Mouse (Mus musculus) lung, postnatal 0 days (tissue): ENCODE results near the gene Olfr1032. TPM values are rescaled to one million over a fixed set of nuclear protein-coding genes. Genes with fewer than 3 reads are reported as not detected.
A peak's percentile ranks its signal among the peaks of the same experiment; 100 is the strongest.
"Not testable (repeated sequence)": the region's sequence is repeated elsewhere in the genome, so short reads cannot be mapped to it uniquely, and the experiment has no call there.

Experiments used
- ATAC-seq: fragments of 200-750 bp; cut with Nextera tagmentation; 2 replicates; pipeline ENCODE4 v1.8.0; 2017; ENCODE audit warnings: moderate library complexity
- DNase-seq: peaks from one replicate; pipeline ENCODE4 v3.0.0-alpha.2; 2016; ENCODE audit warnings: low spot score
- H3K27ac ChIP-seq: fragments of 300-500 bp; sonication (generic); 2 replicates; pipeline ENCODE4 v1.5.1; 2014; ENCODE audit warnings: antibody characterized with exemption, mild to moderate bottlenecking, low read length, mixed read lengths
- H3K27me3 ChIP-seq: fragments of 300-500 bp; sonication (generic); replicated peaks from 2 replicates; pipeline ENCODE4 v1.6.1; 2014; ENCODE audit warnings: low read length, mixed read lengths; ENCODE audit not compliant: insufficient read depth
- H3K36me3 ChIP-seq: fragments of 300-500 bp; sonication (generic); 2 replicates; pipeline ENCODE4 v1.6.1; 2014; ENCODE audit warnings: low read length, mixed read lengths; ENCODE audit not compliant: insufficient read depth
- H3K4me1 ChIP-seq: fragments of 300-500 bp; sonication (generic); 2 replicates; pipeline ENCODE4 v1.6.1; 2014; ENCODE audit warnings: antibody characterized with exemption, low read depth, low read length, mixed read lengths; ENCODE audit not compliant: insufficient read depth
- H3K4me2 ChIP-seq: fragments of 300-500 bp; sonication (generic); replicated peaks from 2 replicates; pipeline ENCODE4 v1.6.1; 2014; ENCODE audit warnings: low read depth, mild to moderate bottlenecking, low read length, moderate library complexity, mixed read lengths
- H3K4me3 ChIP-seq: fragments of 300-500 bp; sonication (generic); 2 replicates; pipeline ENCODE4 v1.5.1; 2014; ENCODE audit warnings: low read depth, low read length
- H3K9ac ChIP-seq: fragments of 300-500 bp; sonication (generic); replicated peaks from 2 replicates; pipeline ENCODE4 v1.6.1; 2014; ENCODE audit warnings: low read depth, mild to moderate bottlenecking
- H3K9me3 ChIP-seq: fragments of 300-500 bp; sonication (generic); 2 replicates; pipeline ENCODE4 v1.6.1; 2016; ENCODE audit warnings: low read length, mixed read lengths
- CTCF ChIP-seq: IDR thresholded peaks from 2 replicates; pipeline ENCODE4 v1.5.1; 2016; ENCODE audit warnings: antibody characterized with exemption, mild to moderate bottlenecking
- EP300 ChIP-seq: IDR thresholded peaks from 2 replicates; pipeline ENCODE4 v1.6.1; 2016; ENCODE audit warnings: antibody characterized with exemption, mild to moderate bottlenecking, control low read depth
- WGBS: fragments of 180-500 bp; shearing (Covaris S2); extraction: QIAGEN DNeasy Blood & Tissue Kit; methylation state at CpG from one replicate; pipeline ENCODE4 v1.1.7; 2014; 5-methylcytosine and 5-hydroxymethylcytosine counted together
- polyA plus RNA-seq: library from polyadenylated mRNA; unstranded; fragments of >200 nt; fragmentation: Nextera tagmentation; extraction: Ambion mirVana; gene quantifications from 2 replicates; pipeline ENCODE4 v1.2.1, GENCODE M21; 2015

The Olfr1032 gene
- polyA plus RNA-seq = not detected in 2 replicates

- Histone ChIP-seq H3K4me1 (no peaks in the 10 kb centered on the region), H3K4me3 (no peak within 1 kb of the TSS), H3K9me3 (no peaks in the 10 kb centered on the region), H3K4me2 (no peak within 1 kb of the TSS), H3K9ac (no peak within 1 kb of the TSS), H3K27ac (no peak within 1 kb of the TSS), H3K27me3 (no peaks in the 10 kb centered on the region), H3K36me3 (no peaks in the 10 kb centered on the region)
- DNase-seq = no peak
- TF ChIP-seq CTCF (no peak), EP300 (no peak)
- WGBS = 76% methylated on average over 7 of the region's 7 CpGs
- no peak for ATAC-seq
Observed at GRCm38 (mm10) chr2:86005240-86005639, at the start of gene Olfr1032. Gene Olfr1032, plus strand, starts transcription at chr2:86005540.

- no peak for TF ChIP-seq CTCF
- no peak for TF ChIP-seq EP300
- Histone ChIP-seq H3K4me1 (no peaks in the 10 kb centered on the region), H3K36me3 (no peaks in the 10 kb centered on the region), H3K27me3 (no peaks in the 10 kb centered on the region), H3K4me3 (no peak within 1 kb of the TSS), H3K27ac (no peak within 1 kb of the TSS), H3K4me2 (no peak within 1 kb of the TSS), H3K9me3 (no peaks in the 10 kb centered on the region), H3K9ac (no peak within 1 kb of the TSS)
- DNase-seq (no peak), ATAC-seq (no peak)
- 81% methylated on average over 2 of the region's 2 CpGs for WGBS
Observed at GRCm38 (mm10) chr2:85973595-85973994, 31.7 kb upstream of the Olfr1032 start, which contains the start of gene Olfr1029. Gene Olfr1029, plus strand, starts transcription at chr2:85973895.

- no peaks in the 10 kb centered on the region for H3K4me1 ChIP-seq
- no peaks in the 10 kb centered on the region for H3K36me3 ChIP-seq
- H3K27ac ChIP-seq = no peak within 1 kb of the TSS
- no peaks in the 10 kb centered on the region for H3K27me3 ChIP-seq
- no peak within 1 kb of the TSS for H3K9ac ChIP-seq
- no peak within 1 kb of the TSS for H3K4me3 ChIP-seq
- ATAC-seq (no peak), DNase-seq (no peak)
- H3K4me2 ChIP-seq = no peak within 1 kb of the TSS
- no peaks in the 10 kb centered on the region for H3K9me3 ChIP-seq
- TF ChIP-seq EP300 (no peak), CTCF (no peak)
- 50% methylated on average over 1 of the region's 1 CpGs for WGBS
Observed at GRCm38 (mm10) chr2:85978976-85979375, 26.4 kb upstream of the Olfr1032 start, which contains the start of gene Olfr1030. Gene Olfr1030, plus strand, starts transcription at chr2:85979276.

- H3K4me2 ChIP-seq = no peak within 1 kb of the TSS
- no peak within 1 kb of the TSS for H3K27ac ChIP-seq
- 40% methylated on average over 3 of the region's 3 CpGs for WGBS
- no peaks in the 10 kb centered on the region for H3K36me3 ChIP-seq
- DNase-seq (no peak), ATAC-seq (no peak)
- no peaks in the 10 kb centered on the region for H3K4me1 ChIP-seq
- TF ChIP-seq CTCF = no peak
- no peak for TF ChIP-seq EP300
- H3K4me3 ChIP-seq = no peak within 1 kb of the TSS
- H3K9ac ChIP-seq = no peak within 1 kb of the TSS
- H3K9me3 ChIP-seq = no peaks in the 10 kb centered on the region
- H3K27me3 ChIP-seq = no peaks in the 10 kb centered on the region
Observed at GRCm38 (mm10) chr2:85990004-85990403, 15.3 kb upstream of the Olfr1032 start, which contains the start of gene Olfr1031. Gene Olfr1031, plus strand, starts transcription at chr2:85990304.

- Histone ChIP-seq H3K4me3 (peak within 1 kb of the TSS; percentile 33), H3K4me2 (peak within 1 kb of the TSS; percentile 45)
- not testable (repeated sequence) for H3K9ac ChIP-seq, H3K27ac ChIP-seq, H3K9me3 ChIP-seq, H3K4me1 ChIP-seq, H3K36me3 ChIP-seq, ATAC-seq, H3K27me3 ChIP-seq
- DNase-seq = peak; percentile 61
- WGBS = 1% methylated on average over 10 of the region's 11 CpGs
Observed at GRCm38 (mm10) chr2:86020406-86020805, 15.1 kb downstream of the Olfr1032 start, which contains the start of gene Olfr1033. Gene Olfr1033, plus strand, starts transcription at chr2:86020633.

GRCm38 (mm10) chr2:86021518-86021917 is 16.2 kb downstream of the Olfr1032 start:
- not testable (repeated sequence) for DNase-seq, H3K9me3 ChIP-seq, ATAC-seq, H3K4me1 ChIP-seq, H3K27ac ChIP-seq, H3K36me3 ChIP-seq, H3K4me3 ChIP-seq, H3K27me3 ChIP-seq, H3K9ac ChIP-seq, H3K4me2 ChIP-seq
- 49% methylated on average over 3 of the region's 9 CpGs for WGBS

- H3K4me1 ChIP-seq = no peaks in the 10 kb centered on the region
- ATAC-seq (no peak), DNase-seq (no peak)
- no peak within 1 kb of the TSS for H3K4me3 ChIP-seq
- H3K9me3 ChIP-seq = no peaks in the 10 kb centered on the region
- no peak within 1 kb of the TSS for H3K4me2 ChIP-seq
- H3K9ac ChIP-seq = no peak within 1 kb of the TSS
- H3K27me3 ChIP-seq = no peaks in the 10 kb centered on the region
- TF ChIP-seq CTCF = no peak
- TF ChIP-seq EP300 = no peak
- H3K36me3 ChIP-seq = no peaks in the 10 kb centered on the region
- no peak within 1 kb of the TSS for H3K27ac ChIP-seq
Observed at GRCm38 (mm10) chr2:86045561-86045960, 40.2 kb downstream of the Olfr1032 start, which contains the start of gene Olfr1034. Gene Olfr1034, plus strand, starts transcription at chr2:86045861.

GRCm38 (mm10) chr2:86050777-86051176 is 45.4 kb downstream of the Olfr1032 start:
- DNase-seq = not testable (repeated sequence)

More at GRCm38 (mm10) chr2:86050777-86051176, 45.4 kb downstream of the Olfr1032 start:
- not testable (repeated sequence) for H3K4me3 ChIP-seq, H3K9ac ChIP-seq, H3K27ac ChIP-seq, H3K9me3 ChIP-seq, H3K36me3 ChIP-seq, H3K4me2 ChIP-seq, H3K4me1 ChIP-seq, ATAC-seq, H3K27me3 ChIP-seq
